Mouse (Mus musculus) midbrain, embryonic 15.5 days (tissue): ENCODE results near the gene 9230112D13Rik. TPM values are rescaled to one million over a fixed set of nuclear protein-coding genes. Genes with fewer than 3 reads are reported as not detected.
A peak's percentile ranks its signal among the peaks of the same experiment; 100 is the strongest.

ENCODE experiments used
- ATAC-seq: fragments of 200-750 bp; cut with Nextera tagmentation; replicated peaks from 2 replicates; pipeline ENCODE4 v1.8.0; 2017; ENCODE audit warnings: moderate TSS enrichment
- H3K27ac ChIP-seq: fragments of 300-500 bp; sonication (generic); 2 replicates; pipeline ENCODE4 v1.5.1; 2015; ENCODE audit warnings: mild to moderate bottlenecking, inconsistent platforms
- H3K27me3 ChIP-seq: fragments of 300-500 bp; sonication (generic); replicated peaks from 2 replicates; pipeline ENCODE4 v1.6.1; 2015; ENCODE audit warnings: inconsistent platforms
- H3K36me3 ChIP-seq: fragments of 300-500 bp; sonication (generic); replicated peaks from 2 replicates; pipeline ENCODE4 v1.6.1; 2015; ENCODE audit warnings: inconsistent platforms
- H3K4me1 ChIP-seq: fragments of 300-500 bp; sonication (generic); 2 replicates; pipeline ENCODE4 v1.6.1; 2015; ENCODE audit warnings: inconsistent platforms
- H3K4me2 ChIP-seq: fragments of 300-500 bp; sonication (generic); 2 replicates; pipeline ENCODE4 v1.6.1; 2015; ENCODE audit warnings: inconsistent platforms, mild to moderate bottlenecking, moderate library complexity
- H3K4me3 ChIP-seq: fragments of 300-500 bp; sonication (generic); 2 replicates; pipeline ENCODE4 v1.5.1; 2015; ENCODE audit warnings: mild to moderate bottlenecking, inconsistent platforms
- H3K9ac ChIP-seq: fragments of 300-500 bp; sonication (generic); 2 replicates; pipeline ENCODE4 v1.6.1; 2015; ENCODE audit warnings: mild to moderate bottlenecking, inconsistent platforms
- H3K9me3 ChIP-seq: fragments of 300-500 bp; sonication (generic); 2 replicates; pipeline ENCODE4 v1.6.1; 2016; ENCODE audit warnings: inconsistent platforms
- WGBS: fragments of 180-500 bp; shearing (Covaris S2); methylation state at CpG from one replicate; pipeline ENCODE4 v1.1.7; 2015; ENCODE audit warnings: mixed read lengths; 5-methylcytosine and 5-hydroxymethylcytosine counted together
- polyA plus RNA-seq: library from polyadenylated mRNA; unstranded; fragments of >200 nt; fragmentation: Nextera tagmentation; extraction: Ambion mirVana; gene quantifications from 2 replicates; pipeline ENCODE4 v1.2.1, GENCODE M21; 2015

Gene 9230112D13Rik
- polyA plus RNA-seq, 1 experiment from 2014 or later = not detected

DNA sequence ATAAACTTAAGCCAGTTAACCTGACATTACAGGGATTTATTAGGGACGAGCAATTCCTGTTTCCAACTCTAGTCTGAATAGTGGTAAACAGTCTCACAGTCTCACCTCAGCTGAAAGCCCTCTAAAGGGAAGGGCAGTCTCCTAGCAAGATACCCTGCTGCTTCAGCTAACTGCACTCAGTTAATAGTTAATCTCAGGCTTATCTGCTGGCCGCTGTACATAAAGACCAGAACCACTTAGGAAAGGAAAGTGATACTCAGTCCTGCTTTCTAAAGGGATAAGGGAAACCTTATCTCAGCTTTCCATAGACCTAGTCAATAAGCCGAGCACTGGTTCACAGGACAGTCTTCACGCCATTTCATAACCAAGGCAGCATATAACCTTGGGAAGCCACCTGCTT is 13.3 kb upstream of the 9230112D13Rik start:
- 69% methylated on average over 4 of the region's 4 CpGs for WGBS
- H3K4me1 ChIP-seq = no peaks in the 10 kb centered on the region
- ATAC-seq = no peak
- no peak overlapping the region for H3K9ac ChIP-seq
- no peaks in the 10 kb centered on the region for H3K9me3 ChIP-seq
- H3K36me3 ChIP-seq = no peaks in the 10 kb centered on the region
- H3K27ac ChIP-seq = no peak overlapping the region
- no peak overlapping the region for H3K4me3 ChIP-seq
- H3K27me3 ChIP-seq = no peaks in the 10 kb centered on the region
- H3K4me2 ChIP-seq = no peak overlapping the region

DNA sequence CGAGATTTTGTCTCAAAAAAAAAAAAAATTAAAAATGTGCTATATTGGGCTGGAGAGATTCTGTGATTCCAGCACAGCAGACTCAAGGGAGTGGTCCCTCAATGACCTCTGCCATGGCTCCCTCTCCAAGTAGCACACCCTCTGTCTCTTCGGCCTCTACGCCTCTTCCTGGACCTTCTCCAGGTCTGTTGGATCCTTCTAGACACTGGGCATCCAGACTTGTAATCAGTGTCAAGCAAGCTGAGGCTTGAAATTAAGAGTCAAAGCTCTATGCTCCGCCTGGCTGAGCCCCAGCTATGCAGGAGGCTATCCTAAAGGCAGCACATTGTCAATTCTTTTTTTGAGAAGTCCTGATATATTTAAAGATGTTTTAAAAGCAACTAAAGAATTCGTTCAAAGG is 10.9 kb upstream of the 9230112D13Rik start:
- Histone ChIP-seq H3K4me1 (no peaks in the 10 kb centered on the region), H3K36me3 (no peaks in the 10 kb centered on the region), H3K9me3 (no peaks in the 10 kb centered on the region), H3K27me3 (no peaks in the 10 kb centered on the region), H3K4me3 (no peak overlapping the region), H3K27ac (no peak overlapping the region), H3K9ac (no peak overlapping the region), H3K4me2 (no peak overlapping the region)
- WGBS = 81% methylated on average over 5 of the region's 5 CpGs
- ATAC-seq = no peak

DNA sequence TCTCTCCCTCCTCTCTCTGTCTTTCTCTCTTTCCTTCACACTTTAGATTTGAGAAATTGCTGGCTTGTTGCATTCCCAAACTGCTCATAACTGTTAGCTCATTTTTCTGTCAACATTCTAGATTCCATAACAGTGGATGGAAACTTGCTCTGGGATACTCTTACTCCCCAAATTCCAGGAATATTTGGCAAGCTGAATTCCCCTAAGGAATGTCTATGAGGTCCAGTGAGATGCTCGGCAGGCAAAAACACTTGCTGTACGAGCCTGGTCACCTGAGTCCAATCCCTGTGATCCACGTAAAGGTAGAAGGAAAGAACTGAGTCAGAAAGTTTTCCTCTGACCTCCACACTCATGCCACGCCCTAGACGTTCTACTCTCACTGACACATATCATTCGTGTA is 9.9 kb upstream of the 9230112D13Rik start:
- no peak for ATAC-seq
- WGBS = 83% methylated on average over 6 of the region's 6 CpGs

DNA sequence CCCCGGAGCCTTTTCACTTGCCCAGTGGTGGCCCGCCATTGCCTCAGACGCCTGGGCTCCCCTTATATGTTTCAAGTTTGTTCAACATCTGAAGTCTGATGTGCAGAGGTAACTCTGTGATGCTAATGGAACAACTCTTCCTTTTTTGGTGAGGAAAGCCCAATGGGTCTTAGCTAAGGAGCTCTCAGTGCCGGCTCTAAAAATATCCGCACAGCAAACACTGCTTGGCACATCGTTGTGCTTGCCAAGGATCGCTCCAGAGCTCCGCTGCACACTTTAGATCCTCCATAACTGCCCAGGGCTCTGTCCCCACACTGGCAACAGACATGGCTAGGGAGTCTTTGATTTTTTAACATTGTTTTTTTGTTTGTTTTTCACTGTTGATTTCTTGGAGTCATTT is 6.2 kb upstream of the 9230112D13Rik start:
- H3K9ac ChIP-seq = no peak overlapping the region
- H3K4me2 ChIP-seq = 0 out of 2 replicates have a peak overlapping the region, but pooled peaks have one; percentile 4
- H3K36me3 ChIP-seq = no peaks in the 10 kb centered on the region
- no peak for ATAC-seq
- no peaks in the 10 kb centered on the region for H3K4me1 ChIP-seq
- no peak overlapping the region for H3K4me3 ChIP-seq
- no peaks in the 10 kb centered on the region for H3K27me3 ChIP-seq
- 71% methylated on average over 8 of the region's 8 CpGs for WGBS
- no peaks in the 10 kb centered on the region for H3K9me3 ChIP-seq
- H3K27ac ChIP-seq = no peak overlapping the region

More for the DNA sequence above, 9.9 kb upstream of the 9230112D13Rik start:
- Histone ChIP-seq H3K4me1 (no peaks in the 10 kb centered on the region), H3K9me3 (no peaks in the 10 kb centered on the region), H3K36me3 (no peaks in the 10 kb centered on the region), H3K4me2 (no peak overlapping the region), H3K27ac (no peak overlapping the region), H3K27me3 (no peaks in the 10 kb centered on the region), H3K4me3 (no peak overlapping the region), H3K9ac (no peak overlapping the region)

DNA sequence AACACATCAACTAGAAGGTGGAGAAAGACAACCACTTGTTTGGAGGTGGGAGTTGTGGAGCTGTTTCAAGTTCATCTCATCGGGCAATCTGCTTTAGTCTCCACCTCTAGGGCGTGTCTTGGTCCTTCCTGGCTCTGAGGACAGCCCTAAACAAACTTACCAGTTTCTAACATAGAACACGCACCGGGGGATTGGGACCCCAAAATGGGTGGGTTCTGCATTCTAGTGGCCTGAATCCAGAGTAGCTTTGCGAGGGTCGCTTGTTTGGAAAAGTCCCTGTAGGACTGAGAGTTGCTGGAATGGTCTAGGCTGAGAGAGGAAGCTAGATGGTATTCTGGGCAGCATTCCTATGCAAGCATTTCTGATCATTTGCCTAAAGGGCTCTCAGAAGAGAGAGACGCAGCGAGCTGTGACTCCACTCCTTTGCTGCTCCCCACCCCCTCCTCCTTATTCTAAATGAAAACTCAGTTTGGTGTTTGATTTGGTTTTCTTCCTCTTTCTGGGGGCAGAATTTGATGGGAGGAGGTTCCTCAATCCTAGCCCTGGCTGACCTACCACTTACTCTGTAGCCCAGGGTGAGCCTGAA is 4.5 kb downstream of the 9230112D13Rik start:
- H3K36me3 ChIP-seq = no peaks in the 10 kb centered on the region
- no peak overlapping the region for H3K27ac ChIP-seq
- H3K9me3 ChIP-seq = no peaks in the 10 kb centered on the region
- ATAC-seq = no peak
- no peak overlapping the region for H3K4me3 ChIP-seq
- WGBS = 91% methylated on average over 8 of the region's 8 CpGs
- no peaks in the 10 kb centered on the region for H3K4me1 ChIP-seq
- no peak overlapping the region for H3K4me2 ChIP-seq
- H3K9ac ChIP-seq = no peak overlapping the region
- no peaks in the 10 kb centered on the region for H3K27me3 ChIP-seq

DNA sequence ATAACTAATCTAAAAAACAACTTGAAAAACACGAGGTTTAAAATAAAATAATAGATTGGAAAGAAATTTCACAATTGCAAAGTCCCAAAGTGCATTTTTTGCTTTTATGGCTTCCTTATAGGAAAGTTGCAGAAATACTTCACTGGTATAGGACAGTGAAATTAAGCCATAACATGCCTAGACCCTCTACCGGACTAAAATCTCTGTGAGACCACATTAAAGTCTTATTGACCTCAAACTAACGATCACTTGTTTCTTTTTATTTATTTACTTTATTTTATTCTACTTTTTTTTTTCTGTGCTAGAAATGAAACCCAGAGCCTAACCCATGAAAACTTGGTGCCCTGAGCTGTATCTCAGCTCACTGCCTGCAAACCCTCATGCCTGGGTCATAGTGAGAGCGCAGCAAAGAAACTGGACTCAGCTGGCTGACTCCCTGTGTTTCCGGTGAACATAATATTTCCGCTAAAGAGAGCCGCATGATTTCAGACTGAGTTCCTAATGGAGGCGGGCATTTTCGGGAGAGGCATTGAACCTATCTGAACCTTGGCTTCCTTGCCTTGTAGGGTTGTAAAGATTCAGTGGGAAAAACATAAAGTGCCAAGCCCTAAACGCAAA is 5.5 kb downstream of the 9230112D13Rik start:
- no peak overlapping the region for H3K9ac ChIP-seq
- H3K4me2 ChIP-seq = no peak overlapping the region
- H3K4me3 ChIP-seq = no peak overlapping the region
- no peaks in the 10 kb centered on the region for H3K27me3 ChIP-seq
- ATAC-seq = no peak
- no peaks in the 10 kb centered on the region; the same call in 1 of the 2 replicates for H3K4me1 ChIP-seq
- H3K9me3 ChIP-seq = no peaks in the 10 kb centered on the region
- 94% methylated on average over 10 of the region's 10 CpGs for WGBS
- H3K36me3 ChIP-seq = no peaks in the 10 kb centered on the region
- H3K27ac ChIP-seq = no peak overlapping the region

DNA sequence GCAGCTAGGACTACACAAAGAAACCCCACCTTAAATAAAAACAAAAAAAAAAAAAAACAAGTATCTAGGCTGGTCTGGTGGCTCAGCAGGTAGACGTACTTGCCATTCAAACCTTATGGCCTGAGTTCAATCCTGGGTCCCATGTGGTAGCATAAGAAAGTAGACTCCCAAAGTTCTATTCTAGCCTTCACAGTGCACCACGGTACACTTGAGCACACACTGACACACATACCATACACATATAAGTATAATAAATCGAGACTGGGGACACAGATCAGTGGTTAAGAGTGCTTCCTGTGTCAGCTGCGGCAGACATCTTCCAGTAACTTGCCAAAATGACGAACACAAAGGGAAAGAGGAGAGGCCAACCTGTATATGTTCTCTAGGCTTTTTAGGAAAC is 6.7 kb downstream of the 9230112D13Rik start:
- Histone ChIP-seq H3K9me3 (no peaks in the 10 kb centered on the region), H3K4me3 (no peak overlapping the region), H3K27ac (no peak overlapping the region), H3K4me2 (no peak overlapping the region), H3K27me3 (no peaks in the 10 kb centered on the region), H3K9ac (no peak overlapping the region), H3K36me3 (no peaks in the 10 kb centered on the region), H3K4me1 (no peaks in the 10 kb centered on the region; the same call in 1 of the 2 replicates)
- ATAC-seq = no peak
- WGBS = 86% methylated on average over 5 of the region's 5 CpGs

DNA sequence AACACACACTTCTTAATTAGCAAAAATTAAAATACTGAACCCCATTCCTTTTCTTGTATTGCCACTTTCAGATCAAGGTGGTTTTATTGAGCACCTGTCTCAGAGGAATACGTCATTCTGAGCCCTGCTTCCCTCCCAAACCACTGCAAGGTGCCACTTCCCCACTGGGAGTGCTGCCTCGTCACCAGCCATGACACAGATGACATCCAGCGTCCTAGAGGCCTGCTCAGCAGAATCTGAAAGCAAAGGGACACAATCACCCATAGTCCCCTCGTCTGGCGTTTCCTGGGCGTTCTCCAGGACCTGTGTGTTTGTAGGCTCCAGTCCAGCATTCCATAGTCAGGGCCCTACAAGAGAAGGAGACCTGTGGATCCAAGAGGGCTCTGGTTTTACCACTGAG is 8.5 kb downstream of the 9230112D13Rik start:
- no peak for ATAC-seq
- H3K4me1 ChIP-seq = peaks cover 2% of the 10 kb centered on the region
- no peak overlapping the region for H3K27ac ChIP-seq
- WGBS = 55% methylated on average over 6 of the region's 6 CpGs
- H3K4me2 ChIP-seq = no peak overlapping the region
- no peaks in the 10 kb centered on the region for H3K27me3 ChIP-seq
- no peak overlapping the region for H3K4me3 ChIP-seq
- H3K9me3 ChIP-seq = no peaks in the 10 kb centered on the region
- H3K36me3 ChIP-seq = no peaks in the 10 kb centered on the region
- no peak overlapping the region for H3K9ac ChIP-seq

DNA sequence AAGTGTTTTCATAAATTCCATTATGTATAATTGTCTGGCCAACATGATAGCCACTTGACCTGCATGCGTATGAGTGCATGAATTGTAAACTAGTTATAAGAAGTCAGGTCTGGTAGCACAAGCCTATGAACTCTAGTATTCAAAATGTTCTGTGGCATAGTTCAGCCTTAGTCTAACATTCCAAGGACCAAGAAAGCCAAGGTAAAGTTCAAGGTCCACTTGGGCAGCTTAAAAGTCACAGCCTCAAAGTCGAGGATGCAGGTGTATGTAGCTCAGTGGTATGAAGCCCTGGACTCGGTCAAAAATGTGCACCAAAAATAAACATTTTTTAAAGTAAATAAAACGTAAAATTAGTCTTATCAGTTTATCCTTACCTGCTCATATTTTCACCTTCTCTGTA is 10.0 kb downstream of the 9230112D13Rik start:
- no peaks in the 10 kb centered on the region for H3K9me3 ChIP-seq
- ATAC-seq = no peak
- H3K4me1 ChIP-seq = peaks cover 13% of the 10 kb centered on the region
- H3K4me3 ChIP-seq = no peak overlapping the region
- H3K27me3 ChIP-seq = no peaks in the 10 kb centered on the region
- H3K36me3 ChIP-seq = no peaks in the 10 kb centered on the region
- H3K4me2 ChIP-seq = no peak overlapping the region
- 86% methylated on average over 4 of the region's 4 CpGs for WGBS
- H3K27ac ChIP-seq = no peak overlapping the region
- no peak overlapping the region for H3K9ac ChIP-seq

DNA sequence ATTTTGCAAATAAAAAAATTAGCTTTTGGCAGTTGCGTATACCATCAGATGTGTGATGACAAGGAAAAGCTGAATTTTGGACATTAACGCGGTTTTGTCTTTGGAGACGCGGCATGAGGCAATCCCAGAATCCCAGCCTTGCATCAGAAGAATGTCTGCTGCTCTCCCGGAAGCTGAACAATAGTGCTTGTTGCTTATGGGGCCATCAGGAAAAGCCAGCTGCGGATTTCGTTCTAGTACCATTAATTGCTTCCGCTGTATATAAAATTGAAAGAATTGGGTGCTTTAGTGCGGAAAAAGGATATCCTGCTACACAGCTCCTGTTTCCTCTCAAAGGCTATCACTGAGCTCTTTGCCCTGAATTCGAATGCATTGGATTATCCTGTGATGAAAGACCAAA is 10.7 kb downstream of the 9230112D13Rik start:
- no peak for ATAC-seq
- WGBS = 59% methylated on average over 11 of the region's 11 CpGs
- H3K9ac ChIP-seq = no peak overlapping the region

DNA sequence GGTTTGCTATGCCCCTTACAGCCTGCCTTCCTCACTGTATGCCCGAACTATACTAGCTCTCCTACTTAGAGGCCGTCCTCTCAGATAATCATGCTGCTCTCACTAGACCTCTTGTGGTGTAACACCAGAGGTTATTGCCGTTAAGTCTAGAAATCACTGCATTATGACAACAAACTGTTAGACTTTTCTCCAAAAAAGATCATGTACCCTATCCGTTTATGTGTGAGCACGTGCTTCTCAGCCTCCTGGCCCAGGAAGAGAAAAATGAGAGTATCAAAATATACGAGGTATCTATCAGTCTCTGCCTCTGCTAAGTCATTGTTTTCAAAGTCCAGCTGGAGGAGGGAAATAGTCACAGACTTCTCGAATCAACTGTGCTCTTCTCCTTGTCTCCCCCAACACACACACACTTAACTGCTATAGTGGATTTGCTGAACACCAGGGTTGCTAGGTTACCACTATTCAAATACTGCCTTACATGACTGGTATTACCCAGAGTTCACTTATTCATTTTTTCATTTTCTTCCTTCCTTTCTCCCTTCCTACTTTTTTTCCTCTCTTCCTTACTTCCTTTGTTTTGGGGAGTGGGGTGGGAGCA is 13.7 kb downstream of the 9230112D13Rik start:
- Histone ChIP-seq H3K27me3 (no peaks in the 10 kb centered on the region), H3K9me3 (no peaks in the 10 kb centered on the region), H3K36me3 (no peaks in the 10 kb centered on the region), H3K4me2 (no peak overlapping the region), H3K27ac (peak overlapping the region; percentile 38; the same call in 1 of the 2 replicates), H3K4me1 (peaks cover 16% of the 10 kb centered on the region), H3K4me3 (no peak overlapping the region), H3K9ac (no peak overlapping the region)
- ATAC-seq = peak; percentile 66
- 43% methylated on average over 7 of the region's 7 CpGs for WGBS

More for the DNA sequence above, 10.7 kb downstream of the 9230112D13Rik start:
- H3K27ac ChIP-seq = 0 out of 2 replicates have a peak overlapping the region, but pooled peaks have one; percentile 63
- peaks cover 13% of the 10 kb centered on the region for H3K4me1 ChIP-seq
- no peaks in the 10 kb centered on the region for H3K27me3 ChIP-seq
- H3K9me3 ChIP-seq = no peaks in the 10 kb centered on the region
- H3K4me2 ChIP-seq = no peak overlapping the region
- H3K4me3 ChIP-seq = no peak overlapping the region
- H3K36me3 ChIP-seq = no peaks in the 10 kb centered on the region

DNA sequence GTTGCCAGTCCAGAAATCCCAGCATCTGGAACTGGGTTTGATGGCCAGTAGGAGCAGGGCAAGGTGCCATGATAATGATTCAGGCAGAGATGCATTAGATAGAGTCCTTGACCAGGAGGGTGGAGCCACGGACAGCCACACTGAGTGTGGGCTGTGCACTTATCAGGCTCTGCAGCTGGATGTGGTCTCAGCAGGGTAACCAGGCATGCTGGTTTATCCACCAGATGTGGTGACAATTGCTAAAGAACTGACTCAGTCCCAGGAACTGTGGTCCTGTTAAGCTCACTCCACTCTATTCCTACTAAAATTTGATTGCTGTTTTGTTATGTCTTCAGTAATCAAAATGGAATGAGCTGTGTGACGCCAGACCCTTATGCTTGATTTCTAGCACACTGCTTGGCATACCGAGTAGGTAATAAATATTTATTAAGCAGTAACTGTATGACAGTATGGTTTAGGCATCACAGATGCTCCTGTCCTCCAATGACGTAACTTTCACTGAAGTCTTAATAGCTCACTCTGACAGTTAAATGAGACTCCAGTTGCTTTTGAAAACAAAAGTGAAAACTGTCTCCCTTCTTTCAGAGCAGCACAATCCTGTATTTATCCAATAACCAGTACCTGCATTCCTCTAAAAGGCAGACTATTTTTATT is 14.3 kb downstream of the 9230112D13Rik start:
- H3K9me3 ChIP-seq = no peaks in the 10 kb centered on the region
- 23% methylated on average over 4 of the region's 4 CpGs for WGBS
- peak overlapping the region; percentile 38; the same call in 1 of the 2 replicates for H3K27ac ChIP-seq
- H3K9ac ChIP-seq = no peak overlapping the region
- no peaks in the 10 kb centered on the region for H3K36me3 ChIP-seq
- no peak overlapping the region for H3K4me2 ChIP-seq
- H3K27me3 ChIP-seq = no peaks in the 10 kb centered on the region
- H3K4me3 ChIP-seq = no peak overlapping the region
- peaks cover 20% of the 10 kb centered on the region for H3K4me1 ChIP-seq
- ATAC-seq = no peak
